ENCODE assay signal across 8 mouse cellular contexts in genomic region chr9:54500832-54501452, GRCm38 (mm10). TPM values are rescaled to one million over a fixed set of nuclear protein-coding genes. Genes with fewer than 3 reads are reported as not detected.
DNase-seq lines count a peak whose midpoint lies in the region; ATAC-seq and TF ChIP-seq lines count a peak whose summit lies in the region.

No protein-coding gene starts in this region.

- H3K9me3 ChIP-seq in forebrain, embryonic 16.5 days (ENCODE audit: control insufficient read depth, low read length), result no peaks in the 10 kb centered on the region
- no peaks in the 10 kb centered on the region for H3K9me3 ChIP-seq in intestine, embryonic 15.5 days
- H3K9me3 ChIP-seq in limb, embryonic 15.5 days, result no peaks in the 10 kb centered on the region
- H3K9me3 ChIP-seq in midbrain, postnatal 0 days (ENCODE audit: low read length), result no peaks in the 10 kb centered on the region

- no peak for TF ChIP-seq CTCF in thymus, adult 2 months (IDR thresholded peaks at IDR 0.05; ENCODE audit: borderline replicate concordance, control insufficient read depth, extremely low read depth, insufficient read depth, low read length, poor library complexity)
- no peak for TF ChIP-seq CTCF in midbrain, postnatal 0 days (IDR thresholded peaks at IDR 0.05)

- peak overlapping the region; percentile 74 for H3K4me2 ChIP-seq in forebrain, embryonic 16.5 days (ENCODE audit: low read length)
- H3K4me2 ChIP-seq in intestine, embryonic 15.5 days (replicated peaks), result peak overlapping the region; percentile 99
- peak overlapping the region; percentile 99 for H3K4me2 ChIP-seq in limb, embryonic 15.5 days
- peak overlapping the region; percentile 69 for H3K4me2 ChIP-seq in midbrain, postnatal 0 days (ENCODE audit: low read depth, low read length, poor library complexity, severe bottlenecking)

- H3K4me1 ChIP-seq in thymus, adult 2 months (replicated peaks; ENCODE audit: control insufficient read depth, insufficient read depth, low read length), result 0 out of 2 replicates have a peak, but pooled peaks cover 2% of the 10 kb centered on the region
- peaks cover 24% of the 10 kb centered on the region for H3K4me1 ChIP-seq in forebrain, embryonic 16.5 days (replicated peaks; ENCODE audit: control insufficient read depth, insufficient read depth, low read length)
- no peaks in the 10 kb centered on the region for H3K4me1 ChIP-seq in intestine, embryonic 15.5 days (replicated peaks)
- H3K4me1 ChIP-seq in limb, embryonic 15.5 days, result peaks cover 8% of the 10 kb centered on the region
- peaks cover 8% of the 10 kb centered on the region; the same call in 1 of the 2 replicates for H3K4me1 ChIP-seq in midbrain, postnatal 0 days (ENCODE audit: insufficient read depth, low read length)

- DNase-seq in thymus, adult 2 months, result peak; percentile 1
- DNase-seq in thymus, postnatal 10 days (ENCODE audit: low spot score in 2 of 2), result no peak
- peak; percentile 82 for DNase-seq in cerebellum, adult 11-12 months
- DNase-seq in midbrain, postnatal 0 days (ENCODE audit: low spot score), result peak; percentile 38

- peak; percentile 73 for ATAC-seq in forebrain, embryonic 16.5 days
- peak; percentile 51 for ATAC-seq in intestine, embryonic 15.5 days
- peak; percentile 59 for ATAC-seq in limb, embryonic 15.5 days (ENCODE audit: insufficient number of reproducible peaks, low FRiP score, low TSS enrichment, low read depth)
- peak; percentile 64 for ATAC-seq in midbrain, postnatal 0 days (ENCODE audit: low FRiP score)
- ATAC-seq in activated CD4-positive, CD25-positive, alpha-beta regulatory T cell, adult 4 months, result no peak

- no peaks in the 10 kb centered on the region for H3K36me3 ChIP-seq in thymus, adult 2 months (ENCODE audit: control insufficient read depth, insufficient read depth, low read length)
- H3K36me3 ChIP-seq in forebrain, embryonic 16.5 days (ENCODE audit: control insufficient read depth, insufficient read depth), result no peaks in the 10 kb centered on the region
- no peaks in the 10 kb centered on the region for H3K36me3 ChIP-seq in intestine, embryonic 15.5 days
- H3K36me3 ChIP-seq in limb, embryonic 15.5 days, result no peaks in the 10 kb centered on the region
- H3K36me3 ChIP-seq in midbrain, postnatal 0 days (ENCODE audit: insufficient read depth, low read length), result no peaks in the 10 kb centered on the region

- H3K27ac ChIP-seq in thymus, adult 2 months (ENCODE audit: control insufficient read depth, insufficient read depth, low read length), result no peak overlapping the region
- peak overlapping the region; percentile 88 for H3K27ac ChIP-seq in forebrain, embryonic 16.5 days (ENCODE audit: low read length)
- H3K27ac ChIP-seq in intestine, embryonic 15.5 days, result 0 out of 2 replicates have a peak overlapping the region, but pooled peaks have one; percentile 27
- H3K27ac ChIP-seq in limb, embryonic 15.5 days, result peak overlapping the region; percentile 50; the same call in 1 of the 2 replicates
- H3K27ac ChIP-seq in midbrain, postnatal 0 days (ENCODE audit: low read depth, low read length), result peak overlapping the region; percentile 93

- H3K4me3 ChIP-seq in thymus, adult 2 months (ENCODE audit: control insufficient read depth, insufficient read depth, low read length), result peak overlapping the region; percentile 20
- peak overlapping the region; percentile 81 for H3K4me3 ChIP-seq in forebrain, embryonic 16.5 days (replicated peaks; ENCODE audit: low read length)
- H3K4me3 ChIP-seq in intestine, embryonic 15.5 days (replicated peaks), result peak overlapping the region; percentile 70
- peak overlapping the region; percentile 77 for H3K4me3 ChIP-seq in limb, embryonic 15.5 days
- peak overlapping the region; percentile 82 for H3K4me3 ChIP-seq in midbrain, postnatal 0 days (ENCODE audit: low read depth, low read length)

- peaks cover 5% of the 10 kb centered on the region for H3K27me3 ChIP-seq in thymus, adult 2 months (ENCODE audit: control insufficient read depth, insufficient read depth, low read length)
- H3K27me3 ChIP-seq in forebrain, embryonic 16.5 days (replicated peaks; ENCODE audit: control insufficient read depth, insufficient read depth, low read length), result no peaks in the 10 kb centered on the region
- no peaks in the 10 kb centered on the region for H3K27me3 ChIP-seq in intestine, embryonic 15.5 days (replicated peaks)
- H3K27me3 ChIP-seq in limb, embryonic 15.5 days, result peaks cover 14% of the 10 kb centered on the region
- H3K27me3 ChIP-seq in midbrain, postnatal 0 days (ENCODE audit: insufficient read depth, low read length), result no peaks in the 10 kb centered on the region

- peak overlapping the region; percentile 91 for H3K9ac ChIP-seq in forebrain, embryonic 16.5 days (replicated peaks; ENCODE audit: low read depth, low read length)
- H3K9ac ChIP-seq in intestine, embryonic 15.5 days, result peak overlapping the region; percentile 67
- H3K9ac ChIP-seq in limb, embryonic 15.5 days, result peak overlapping the region; percentile 52
- peak overlapping the region; percentile 79 for H3K9ac ChIP-seq in midbrain, postnatal 0 days (replicated peaks; ENCODE audit: low read length, poor library complexity, severe bottlenecking)

- 1% methylated on average over 41 of the region's 43 CpGs for WGBS in thymus, adult 2 months
- WGBS in forebrain, embryonic 16.5 days, result 0% methylated on average over 42 of the region's 43 CpGs
- under 1% methylated on average over 43 of the region's 43 CpGs for WGBS in intestine, embryonic 15.5 days
- under 1% methylated on average over 43 of the region's 43 CpGs for WGBS in limb, embryonic 15.5 days
- WGBS in midbrain, postnatal 0 days, result under 1% methylated on average over 40 of the region's 43 CpGs

- TF ChIP-seq POLR2A in thymus, adult 2 months (IDR thresholded peaks at IDR 0.05; ENCODE audit: control insufficient read depth, extremely low read depth, insufficient read depth, low read length, poor library complexity), result no peak

RNA-seq across cellular contexts. Expression of gene Dmxl2, which starts 0.5 kb away (rescaled TPM):
- polyA plus RNA-seq in thymus, adult 2 months (2012; rRNA removed), result 0.89 and 1.0 TPM in 2 replicates
- polyA plus RNA-seq in forebrain, embryonic 16.5 days (2015; fragmentation: Nextera tagmentation; extraction: Ambion mirVana), result 57.0 and 60.6 TPM in 2 replicates
- polyA plus RNA-seq in intestine, embryonic 15.5 days (2015; fragmentation: Nextera tagmentation; extraction: Ambion mirVana), result 4.1 and 4.4 TPM in 2 replicates
- 3.4 and 4.3 TPM in 2 replicates for polyA plus RNA-seq in limb, embryonic 15.5 days (2015; fragmentation: Nextera tagmentation; extraction: Ambion mirVana)
- total RNA-seq in midbrain, postnatal 0 days (2014; rRNA removed), result 132 and 158 TPM in 2 replicates
- polyA plus RNA-seq in midbrain, postnatal 0 days (2015; fragmentation: Nextera tagmentation; extraction: Ambion mirVana), result 40.7 and 44.7 TPM in 2 replicates
- under 1 TPM in 1 of 2 experiments, not detected in 1; 0.83 TPM for polyA plus RNA-seq in activated CD4-positive, CD25-positive, alpha-beta regulatory T cell, adult 4 months (2017; shearing (Covaris generic))

RNA-seq across cellular contexts. Expression of gene Sh2d7, which starts 37.8 kb away (rescaled TPM):
- polyA plus RNA-seq in thymus, adult 2 months (2012; rRNA removed), result 1.3 and 1.9 TPM in 2 replicates
- 0.16 TPM in 1 of 2 replicates, not detected in the other for polyA plus RNA-seq in forebrain, embryonic 16.5 days (2015; fragmentation: Nextera tagmentation; extraction: Ambion mirVana)
- not detected in 2 replicates for polyA plus RNA-seq in intestine, embryonic 15.5 days (2015; fragmentation: Nextera tagmentation; extraction: Ambion mirVana)
- polyA plus RNA-seq in limb, embryonic 15.5 days (2015; fragmentation: Nextera tagmentation; extraction: Ambion mirVana), result 0.14 TPM in 1 of 2 replicates, not detected in the other
- total RNA-seq in midbrain, postnatal 0 days (2014; rRNA removed), result 0.33 TPM in 1 of 2 replicates, not detected in the other
- polyA plus RNA-seq in midbrain, postnatal 0 days (2015; fragmentation: Nextera tagmentation; extraction: Ambion mirVana), result 0.09 TPM in 1 of 2 replicates, not detected in the other
- not detected for polyA plus RNA-seq in activated CD4-positive, CD25-positive, alpha-beta regulatory T cell, adult 4 months (2017; shearing (Covaris generic))

RNA-seq across cellular contexts. Expression of gene Cib2, which starts 59.1 kb away (rescaled TPM):
- polyA plus RNA-seq in thymus, adult 2 months (2012; rRNA removed), result 5.8 and 6.4 TPM in 2 replicates
- 36.8 and 40.5 TPM in 2 replicates for polyA plus RNA-seq in forebrain, embryonic 16.5 days (2015; fragmentation: Nextera tagmentation; extraction: Ambion mirVana)
- polyA plus RNA-seq in intestine, embryonic 15.5 days (2015; fragmentation: Nextera tagmentation; extraction: Ambion mirVana), result 9.4 and 9.9 TPM in 2 replicates
- polyA plus RNA-seq in limb, embryonic 15.5 days (2015; fragmentation: Nextera tagmentation; extraction: Ambion mirVana), result 19.8 and 23.0 TPM in 2 replicates
- 62.7 and 65.4 TPM in 2 replicates for total RNA-seq in midbrain, postnatal 0 days (2014; rRNA removed)
- 84.3 and 84.9 TPM in 2 replicates for polyA plus RNA-seq in midbrain, postnatal 0 days (2015; fragmentation: Nextera tagmentation; extraction: Ambion mirVana)
- polyA plus RNA-seq in activated CD4-positive, CD25-positive, alpha-beta regulatory T cell, adult 4 months (2017; shearing (Covaris generic)), result 1 to 10 TPM; 1.1 to 2.1 TPM

Comparison
In these comparisons a context has a peak if more than half of its experiments do, and no peak if none do; other contexts are left out.
1. DNase-seq: peak in thymus, adult 2 months (single experiment), cerebellum, adult 11-12 months (single experiment) and midbrain, postnatal 0 days (single experiment); none in thymus, postnatal 10 days (0 of 2).
2. H3K4me3 ChIP-seq: peak in every context shown above with its lines; median percentile 82 in midbrain, postnatal 0 days; 81 in forebrain, embryonic 16.5 days; 77 in limb, embryonic 15.5 days; 70 in intestine, embryonic 15.5 days; 20 in thymus, adult 2 months.
3. Peak in every context shown above with its lines, with median percentiles within 50 percentile points of each other: H3K4me2 ChIP-seq and H3K9ac ChIP-seq.